8 mouse cellular contexts compared by ENCODE assay signal in genomic region chr13:67268568-67269369, GRCm38 (mm10). TPM values are rescaled to one million over a fixed set of nuclear protein-coding genes. Genes with fewer than 3 reads are reported as not detected.
DNase-seq lines count a peak whose midpoint lies in the region; ATAC-seq and TF ChIP-seq lines count a peak whose summit lies in the region.

No protein-coding gene starts in this region.

- H3K9ac ChIP-seq in heart, embryonic 11.5 days (ENCODE audit: low read depth, low read length) = peak overlapping the region; percentile 82
- H3K9ac ChIP-seq in kidney, embryonic 15.5 days = peak overlapping the region; percentile 67
- peak overlapping the region; percentile 54 for H3K9ac ChIP-seq in limb, embryonic 15.5 days
- H3K9ac ChIP-seq in midbrain, postnatal 0 days (replicated peaks; ENCODE audit: low read length, poor library complexity, severe bottlenecking) = peak overlapping the region; percentile 66

- no peak for TF ChIP-seq CTCF in midbrain, postnatal 0 days (IDR thresholded peaks at IDR 0.05)

- H3K27me3 ChIP-seq in erythroblast, embryonic 14.5 days (ENCODE audit: control insufficient read depth) = no peaks in the 10 kb centered on the region
- H3K27me3 ChIP-seq in heart, embryonic 11.5 days (ENCODE audit: control insufficient read depth, insufficient read depth, low read length) = no peaks in the 10 kb centered on the region
- H3K27me3 ChIP-seq in kidney, embryonic 15.5 days = no peaks in the 10 kb centered on the region
- no peaks in the 10 kb centered on the region for H3K27me3 ChIP-seq in limb, embryonic 15.5 days
- no peaks in the 10 kb centered on the region for H3K27me3 ChIP-seq in midbrain, postnatal 0 days (ENCODE audit: insufficient read depth, low read length)

- H3K27ac ChIP-seq in heart, embryonic 11.5 days (ENCODE audit: low read depth, low read length) = 0 out of 2 replicates have a peak overlapping the region, but pooled peaks have one; percentile 15
- peak overlapping the region; percentile 43; the same call in 1 of the 2 replicates for H3K27ac ChIP-seq in kidney, embryonic 15.5 days
- peak overlapping the region; percentile 69 for H3K27ac ChIP-seq in limb, embryonic 15.5 days
- H3K27ac ChIP-seq in midbrain, postnatal 0 days (ENCODE audit: low read depth, low read length) = peak overlapping the region; percentile 12; the same call in 1 of the 2 replicates

- H3K4me2 ChIP-seq in heart, embryonic 11.5 days = peak overlapping the region; percentile 80
- H3K4me2 ChIP-seq in kidney, embryonic 15.5 days = peak overlapping the region; percentile 76
- H3K4me2 ChIP-seq in limb, embryonic 15.5 days = peak overlapping the region; percentile 64
- peak overlapping the region; percentile 61 for H3K4me2 ChIP-seq in midbrain, postnatal 0 days (ENCODE audit: low read depth, low read length, poor library complexity, severe bottlenecking)

- H3K9me3 ChIP-seq in erythroblast, embryonic 14.5 days (ENCODE audit: control insufficient read depth, low read length) = peaks cover 6% of the 10 kb centered on the region
- peaks cover 3% of the 10 kb centered on the region for H3K9me3 ChIP-seq in heart, embryonic 11.5 days (replicated peaks; ENCODE audit: control insufficient read depth, low read length)
- H3K9me3 ChIP-seq in kidney, embryonic 15.5 days (replicated peaks) = no peaks in the 10 kb centered on the region; the same call in 1 of the 2 replicates
- no peaks in the 10 kb centered on the region for H3K9me3 ChIP-seq in limb, embryonic 15.5 days
- peaks cover 7% of the 10 kb centered on the region; the same call in 1 of the 2 replicates for H3K9me3 ChIP-seq in midbrain, postnatal 0 days (ENCODE audit: low read length)

- peak overlapping the region; percentile 75 for H3K4me3 ChIP-seq in erythroblast, embryonic 14.5 days (replicated peaks)
- H3K4me3 ChIP-seq in heart, embryonic 11.5 days (ENCODE audit: low read depth, low read length) = peak overlapping the region; percentile 84
- peak overlapping the region; percentile 82 for H3K4me3 ChIP-seq in kidney, embryonic 15.5 days (replicated peaks)
- peak overlapping the region; percentile 75 for H3K4me3 ChIP-seq in limb, embryonic 15.5 days
- peak overlapping the region; percentile 75 for H3K4me3 ChIP-seq in midbrain, postnatal 0 days (ENCODE audit: low read depth, low read length)

- H3K4me1 ChIP-seq in erythroblast, embryonic 14.5 days (ENCODE audit: control insufficient read depth) = peaks cover 11% of the 10 kb centered on the region
- no peaks in the 10 kb centered on the region for H3K4me1 ChIP-seq in heart, embryonic 11.5 days (ENCODE audit: control insufficient read depth, insufficient read depth, low read length)
- 0 out of 2 replicates have a peak, but pooled peaks cover 4% of the 10 kb centered on the region for H3K4me1 ChIP-seq in kidney, embryonic 15.5 days
- H3K4me1 ChIP-seq in limb, embryonic 15.5 days = peaks cover 4% of the 10 kb centered on the region; the same call in 1 of the 2 replicates
- H3K4me1 ChIP-seq in midbrain, postnatal 0 days (ENCODE audit: insufficient read depth, low read length) = peaks cover 3% of the 10 kb centered on the region; the same call in 1 of the 2 replicates

- DNase-seq in CD4-positive, CD25-positive, alpha-beta regulatory T cell, adult 2 months (ENCODE audit: low read depth, low spot score) = peak; percentile 90
- peak; percentile 86 for DNase-seq in brain, embryonic 18.5 days (ENCODE audit: low read depth, low spot score)
- peak; percentile 93 for DNase-seq in midbrain, postnatal 0 days (ENCODE audit: low spot score)
- DNase-seq in spleen, postnatal 10 days (ENCODE audit: low spot score in 2 of 2) = peak; percentile 49 to 63

- 6% methylated on average over 18 of the region's 18 CpGs for WGBS in heart, embryonic 11.5 days (ENCODE audit: insufficient replicate concordance)
- 7% methylated on average over 18 of the region's 18 CpGs for WGBS in kidney, embryonic 15.5 days
- whole genome bisulfite sequencing in limb, embryonic 15.5 days = 9% methylated on average over 18 of the region's 18 CpGs
- WGBS in midbrain, postnatal 0 days = 9% methylated on average over 18 of the region's 18 CpGs

- ATAC-seq in heart, embryonic 11.5 days (replicated peaks; ENCODE audit: insufficient number of reproducible peaks, low FRiP score, low TSS enrichment) = peak; percentile 96
- peak; percentile 99 for ATAC-seq in kidney, embryonic 15.5 days (replicated peaks; ENCODE audit: low FRiP score)
- ATAC-seq in limb, embryonic 15.5 days (ENCODE audit: insufficient number of reproducible peaks, low FRiP score, low TSS enrichment, low read depth) = peak; percentile 88
- peak; percentile 99 for ATAC-seq in midbrain, postnatal 0 days (ENCODE audit: low FRiP score)

- no peaks in the 10 kb centered on the region for H3K36me3 ChIP-seq in erythroblast, embryonic 14.5 days (ENCODE audit: control insufficient read depth)
- H3K36me3 ChIP-seq in heart, embryonic 11.5 days (ENCODE audit: control insufficient read depth, insufficient read depth, low read length) = no peaks in the 10 kb centered on the region
- H3K36me3 ChIP-seq in kidney, embryonic 15.5 days = no peaks in the 10 kb centered on the region
- H3K36me3 ChIP-seq in limb, embryonic 15.5 days = peaks cover 4% of the 10 kb centered on the region; the same call in 1 of the 2 replicates
- H3K36me3 ChIP-seq in midbrain, postnatal 0 days (ENCODE audit: insufficient read depth, low read length) = no peaks in the 10 kb centered on the region

RNA-seq across cellular contexts. Expression of gene Zfp458, which starts 9.5 kb away (rescaled TPM):
- polyA plus RNA-seq in erythroblast, embryonic 14.5 days (2012) = not detected in 2 replicates
- polyA plus RNA-seq in heart, embryonic 11.5 days (2014; fragmentation: Nextera tagmentation; extraction: Ambion mirVana) = 1.3 and 1.9 TPM in 2 replicates
- polyA plus RNA-seq in kidney, embryonic 15.5 days (2015; fragmentation: Nextera tagmentation; extraction: Ambion mirVana) = 2.1 TPM in 2 replicates
- 2.0 and 2.1 TPM in 2 replicates for polyA plus RNA-seq in limb, embryonic 15.5 days (2015; fragmentation: Nextera tagmentation; extraction: Ambion mirVana)
- 13.0 and 15.7 TPM in 2 replicates for total RNA-seq in midbrain, postnatal 0 days (2014; rRNA removed)
- polyA plus RNA-seq in midbrain, postnatal 0 days (2015; fragmentation: Nextera tagmentation; extraction: Ambion mirVana) = 3.6 and 3.7 TPM in 2 replicates

RNA-seq across cellular contexts. Expression of gene Zfp457, which starts 37.5 kb away (rescaled TPM):
- not detected in 2 replicates for polyA plus RNA-seq in erythroblast, embryonic 14.5 days (2012)
- 0.46 TPM in 1 of 2 replicates, not detected in the other for polyA plus RNA-seq in heart, embryonic 11.5 days (2014; fragmentation: Nextera tagmentation; extraction: Ambion mirVana)
- 0.39 and 1.00 TPM in 2 replicates for polyA plus RNA-seq in kidney, embryonic 15.5 days (2015; fragmentation: Nextera tagmentation; extraction: Ambion mirVana)
- polyA plus RNA-seq in limb, embryonic 15.5 days (2015; fragmentation: Nextera tagmentation; extraction: Ambion mirVana) = 0.42 and 0.50 TPM in 2 replicates
- total RNA-seq in midbrain, postnatal 0 days (2014; rRNA removed) = 1.3 and 2.8 TPM in 2 replicates
- 0.44 and 0.49 TPM in 2 replicates for polyA plus RNA-seq in midbrain, postnatal 0 days (2015; fragmentation: Nextera tagmentation; extraction: Ambion mirVana)

Comparison
In these comparisons a context has a peak if more than half of its experiments do, and no peak if none do; other contexts are left out.
1. Peak in every context shown above with its lines: DNase-seq, ATAC-seq, H3K4me3 ChIP-seq and H3K27ac ChIP-seq.
2. H3K27ac ChIP-seq: peak in every context shown above with its lines; median percentile 69 in limb, embryonic 15.5 days; 43 in kidney, embryonic 15.5 days; 15 in heart, embryonic 11.5 days; 12 in midbrain, postnatal 0 days.